Comparison of ENCODE assay signal across 11 mouse cellular contexts in the genomic region with DNA sequence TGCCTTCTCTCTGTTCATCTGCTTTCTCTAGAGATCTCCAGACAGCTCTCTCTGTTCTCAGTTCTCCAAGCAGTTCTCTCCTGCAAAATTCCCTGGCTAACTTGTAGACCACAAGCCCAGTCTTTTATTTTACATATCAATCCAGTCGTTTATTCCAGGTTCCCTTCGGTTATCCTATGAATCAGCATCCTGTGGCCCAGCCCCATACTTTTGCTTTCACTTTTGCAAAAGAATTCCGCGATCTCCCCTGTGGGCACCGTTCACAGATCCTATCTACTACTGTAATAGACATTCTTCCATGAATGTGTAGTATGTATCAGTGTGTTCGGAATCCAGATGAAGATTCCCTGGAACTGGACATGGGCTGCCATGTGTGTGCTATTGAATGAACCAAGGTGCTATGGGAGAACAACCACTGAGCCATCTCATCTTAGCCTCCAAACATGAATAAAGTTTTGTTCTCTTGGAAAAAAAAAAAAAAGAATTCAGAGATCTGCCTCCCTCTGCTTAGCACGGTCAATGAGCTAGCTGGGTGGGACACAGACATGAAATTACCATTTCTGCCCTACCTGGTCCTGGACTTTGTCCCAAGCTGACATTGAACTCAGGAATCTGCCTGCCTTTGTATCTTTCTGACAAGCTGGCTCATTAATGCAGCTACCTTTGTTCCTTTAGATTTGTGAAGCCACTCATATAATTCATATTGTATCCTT. TPM values are rescaled to one million over a fixed set of nuclear protein-coding genes. Genes with fewer than 3 reads are reported as not detected.
DNase-seq lines count a peak whose midpoint lies in the region; ATAC-seq and TF ChIP-seq lines count a peak whose summit lies in the region.
"Had no signal": no experiment of that assay in that cellular context is flagged by ENCODE, and none has a peak within 500 bp of the region (broad histone marks: within the 10 kb centered on the region; RNA-seq: fewer than 3 reads in every experiment).

No protein-coding gene starts in this region.

- DNase-seq in kidney, postnatal 0 days (ENCODE audit: low spot score) = no peak
- no peak for DNase-seq in kidney, postnatal 10 days
- DNase-seq in Muller cell, postnatal 12 days (ENCODE audit: inconsistent ontology term) = peak; percentile 23
- DNase-seq in cerebellum, adult 9-10 months = no peak
- DNase-seq in cerebellum, postnatal 4 days (ENCODE audit: low spot score in 2 of 2) = no peak
- DNase-seq in midbrain, postnatal 0 days (ENCODE audit: low spot score) = no peak
- DNase-seq: right cerebral cortex, postnatal 4 days had no signal

- no peak for ATAC-seq in kidney, postnatal 0 days (replicated peaks; ENCODE audit: low FRiP score, low read depth)
- ATAC-seq in heart, embryonic 16.5 days (replicated peaks; ENCODE audit: extremely low read depth, insufficient read depth, low FRiP score) = no peak
- ATAC-seq in midbrain, postnatal 0 days (ENCODE audit: low FRiP score) = no peak
- ATAC-seq: forebrain, embryonic 16.5 days; midbrain, embryonic 15.5 days had no signal

- no peak for TF ChIP-seq CTCF in kidney, postnatal 0 days (IDR thresholded peaks at IDR 0.05; ENCODE audit: low read depth)
- no peak for TF ChIP-seq CTCF in midbrain, postnatal 0 days (IDR thresholded peaks at IDR 0.05)

- no peak overlapping the region for H3K9ac ChIP-seq in kidney, postnatal 0 days (ENCODE audit: low read depth, low read length)
- peak overlapping the region; percentile 33; the same call in 1 of the 2 replicates for H3K9ac ChIP-seq in heart, embryonic 16.5 days (ENCODE audit: low read length)
- H3K9ac ChIP-seq in midbrain, postnatal 0 days (replicated peaks; ENCODE audit: low read length, poor library complexity, severe bottlenecking) = no peak overlapping the region
- H3K9ac ChIP-seq: midbrain, embryonic 15.5 days had no signal

- no peak overlapping the region for H3K4me3 ChIP-seq in kidney, postnatal 0 days (replicated peaks; ENCODE audit: low read depth, low read length)
- H3K4me3 ChIP-seq in heart, embryonic 16.5 days (ENCODE audit: low read length) = peak overlapping the region; percentile 27
- H3K4me3 ChIP-seq in macrophage (ENCODE audit: inconsistent target) = peak overlapping the region; percentile 18
- H3K4me3 ChIP-seq in midbrain, postnatal 0 days (ENCODE audit: low read depth, low read length) = no peak overlapping the region
- H3K4me3 ChIP-seq: midbrain, embryonic 15.5 days had no signal

- H3K27me3 ChIP-seq in kidney, postnatal 0 days (ENCODE audit: insufficient read depth, low read length) = no peaks in the 10 kb centered on the region
- H3K27me3 ChIP-seq in heart, embryonic 16.5 days (ENCODE audit: control insufficient read depth, insufficient read depth, low read length) = no peaks in the 10 kb centered on the region
- no peaks in the 10 kb centered on the region for H3K27me3 ChIP-seq in midbrain, postnatal 0 days (ENCODE audit: insufficient read depth, low read length)
- H3K27me3 ChIP-seq: midbrain, embryonic 15.5 days had no signal

- no peaks in the 10 kb centered on the region for H3K9me3 ChIP-seq in kidney, postnatal 0 days (replicated peaks; ENCODE audit: low read length)
- H3K9me3 ChIP-seq in heart, embryonic 16.5 days (replicated peaks; ENCODE audit: control insufficient read depth, low read length) = no peaks in the 10 kb centered on the region
- H3K9me3 ChIP-seq in midbrain, postnatal 0 days (ENCODE audit: low read length) = no peaks in the 10 kb centered on the region
- H3K9me3 ChIP-seq: midbrain, embryonic 15.5 days had no signal

- no peaks in the 10 kb centered on the region for H3K36me3 ChIP-seq in kidney, postnatal 0 days (ENCODE audit: insufficient read depth, low read length)
- no peaks in the 10 kb centered on the region for H3K36me3 ChIP-seq in heart, embryonic 16.5 days (ENCODE audit: control insufficient read depth, insufficient read depth)
- H3K36me3 ChIP-seq in macrophage (ENCODE audit: inconsistent target) = no peaks in the 10 kb centered on the region
- H3K36me3 ChIP-seq in midbrain, postnatal 0 days (ENCODE audit: insufficient read depth, low read length) = no peaks in the 10 kb centered on the region
- H3K36me3 ChIP-seq: midbrain, embryonic 15.5 days had no signal

- H3K4me1 ChIP-seq in kidney, postnatal 0 days (replicated peaks; ENCODE audit: insufficient read depth, low read length) = no peaks in the 10 kb centered on the region
- H3K4me1 ChIP-seq in heart, embryonic 16.5 days (ENCODE audit: control insufficient read depth, insufficient read depth, low read length) = no peaks in the 10 kb centered on the region
- H3K4me1 ChIP-seq in midbrain, postnatal 0 days (ENCODE audit: insufficient read depth, low read length) = no peaks in the 10 kb centered on the region
- H3K4me1 ChIP-seq: midbrain, embryonic 15.5 days had no signal

- 64% methylated on average over 7 of the region's 7 CpGs for WGBS in kidney, postnatal 0 days
- 60% methylated on average over 7 of the region's 7 CpGs for WGBS in heart, embryonic 16.5 days
- WGBS in macrophage (ENCODE audit: missing documents) = 22% methylated on average over 5 of the region's 7 CpGs
- 76% methylated on average over 7 of the region's 7 CpGs for WGBS in midbrain, postnatal 0 days

- H3K4me2 ChIP-seq in kidney, postnatal 0 days (ENCODE audit: low read length) = peak overlapping the region; percentile 38; the same call in 1 of the 2 replicates
- H3K4me2 ChIP-seq in heart, embryonic 16.5 days (ENCODE audit: low read depth, low read length) = peak overlapping the region; percentile 45
- no peak overlapping the region for H3K4me2 ChIP-seq in midbrain, postnatal 0 days (ENCODE audit: low read depth, low read length, poor library complexity, severe bottlenecking)
- H3K4me2 ChIP-seq: midbrain, embryonic 15.5 days had no signal

- no peaks in the 10 kb centered on the region for H3K79me2 ChIP-seq in macrophage (ENCODE audit: inconsistent target)

- no peak overlapping the region for H3K27ac ChIP-seq in kidney, postnatal 0 days
- H3K27ac ChIP-seq in heart, embryonic 16.5 days (ENCODE audit: low read length) = no peak overlapping the region
- 0 out of 2 replicates have a peak overlapping the region, but pooled peaks have one; percentile 8 for H3K27ac ChIP-seq in macrophage
- H3K27ac ChIP-seq in midbrain, postnatal 0 days (ENCODE audit: low read depth, low read length) = no peak overlapping the region
- H3K27ac ChIP-seq: midbrain, embryonic 15.5 days had no signal

RNA-seq across cellular contexts. Expression of a gene that starts 23.0 kb away (rescaled TPM):
- 6.8 and 7.7 TPM in 2 replicates for polyA plus RNA-seq in kidney, postnatal 0 days (2015; fragmentation: Nextera tagmentation; extraction: Ambion mirVana)
- polyA plus RNA-seq in heart, embryonic 16.5 days (2015; fragmentation: Nextera tagmentation; extraction: Ambion mirVana) = 5.7 and 7.6 TPM in 2 replicates
- 10 to 100 TPM in 25 of 26 experiments, 1 to 10 TPM in 1; 9.0 to 93.0 (median 45.5) TPM for total RNA-seq in macrophage (2018; cell fraction: chromatin; rRNA removed)
- total RNA-seq in macrophage (2018; cell fraction: cytosol; rRNA removed) = 10 to 100 TPM in 25 of 26 experiments, 1 to 10 TPM in 1; 9.9 to 33.1 (median 19.7) TPM
- 10 to 100 TPM; 18.1 to 52.9 (median 30.0) TPM for total RNA-seq in macrophage (2018; cell fraction: nucleus; rRNA removed)
- polyA plus RNA-seq in macrophage (2018) = 13.1 to 14.8 TPM (median 13.7 TPM) in 3 replicates
- total RNA-seq in midbrain, postnatal 0 days (2014; rRNA removed) = 43.2 and 75.4 TPM in 2 replicates
- polyA plus RNA-seq in midbrain, postnatal 0 days (2015; fragmentation: Nextera tagmentation; extraction: Ambion mirVana) = 13.0 and 16.8 TPM in 2 replicates

RNA-seq across cellular contexts. Expression of a gene that starts 40.9 kb away (rescaled TPM):
- 6.6 and 7.0 TPM in 2 replicates for polyA plus RNA-seq in kidney, postnatal 0 days (2015; fragmentation: Nextera tagmentation; extraction: Ambion mirVana)
- polyA plus RNA-seq in heart, embryonic 16.5 days (2015; fragmentation: Nextera tagmentation; extraction: Ambion mirVana) = 6.9 and 7.1 TPM in 2 replicates
- total RNA-seq in macrophage (2018; cell fraction: chromatin; rRNA removed) = 10 to 100 TPM; 20.0 to 93.8 (median 63.6) TPM
- 10 to 100 TPM in 10 of 26 experiments, 1 to 10 TPM in 16; 5.8 to 13.3 (median 9.0) TPM for total RNA-seq in macrophage (2018; cell fraction: cytosol; rRNA removed)
- total RNA-seq in macrophage (2018; cell fraction: nucleus; rRNA removed) = 10 to 100 TPM; 15.4 to 62.3 (median 32.1) TPM
- polyA plus RNA-seq in macrophage (2018) = 8.0 to 12.4 TPM (median 10.7 TPM) in 3 replicates
- 4.9 and 5.1 TPM in 2 replicates for total RNA-seq in midbrain, postnatal 0 days (2014; rRNA removed)
- polyA plus RNA-seq in midbrain, postnatal 0 days (2015; fragmentation: Nextera tagmentation; extraction: Ambion mirVana) = 3.1 and 3.3 TPM in 2 replicates

RNA-seq across cellular contexts. Expression of a gene that starts 46.1 kb away (rescaled TPM):
- polyA plus RNA-seq in kidney, postnatal 0 days (2015; fragmentation: Nextera tagmentation; extraction: Ambion mirVana) = 0.14 and 0.36 TPM in 2 replicates
- polyA plus RNA-seq in heart, embryonic 16.5 days (2015; fragmentation: Nextera tagmentation; extraction: Ambion mirVana) = 0.18 and 0.29 TPM in 2 replicates
- total RNA-seq in macrophage (2018; cell fraction: chromatin; rRNA removed) = 1 to 10 TPM in 1 of 26 experiments, not detected in 25; 1.7 TPM
- total RNA-seq in macrophage (2018; cell fraction: cytosol; rRNA removed) = under 1 TPM in 7 of 26 experiments, not detected in 19; 0.09 to 0.30 (median 0.22) TPM
- total RNA-seq in macrophage (2018; cell fraction: nucleus; rRNA removed) = 1 to 10 TPM in 1 of 26 experiments, not detected in 25; 2.0 TPM
- polyA plus RNA-seq in macrophage (2018) = not detected in 3 replicates
- total RNA-seq in midbrain, postnatal 0 days (2014; rRNA removed) = 1.0 and 3.3 TPM in 2 replicates
- polyA plus RNA-seq in midbrain, postnatal 0 days (2015; fragmentation: Nextera tagmentation; extraction: Ambion mirVana) = 1.2 and 1.3 TPM in 2 replicates

Comparison
In these comparisons a context has a peak if more than half of its experiments do, and no peak if none do; other contexts are left out.
1. H3K4me3 ChIP-seq: peak in heart, embryonic 16.5 days (single experiment) and macrophage (single experiment); none in kidney, postnatal 0 days (single experiment) and midbrain, postnatal 0 days (single experiment).